Mouse (Mus musculus) adrenal gland (tissue): ENCODE data around the gene Ldhb.
"Not testable (repeated sequence)": the region's sequence is repeated elsewhere in the genome, so short reads cannot be mapped to it uniquely, and the experiment has no call there.

Source experiments
- intact Hi-C: fragments of 180-260 bp; cut with DNase I; formaldehyde crosslinking; loops from one replicate; pipeline ENCODE4 v1.15.1; 2025

Ldhb gene

DNA sequence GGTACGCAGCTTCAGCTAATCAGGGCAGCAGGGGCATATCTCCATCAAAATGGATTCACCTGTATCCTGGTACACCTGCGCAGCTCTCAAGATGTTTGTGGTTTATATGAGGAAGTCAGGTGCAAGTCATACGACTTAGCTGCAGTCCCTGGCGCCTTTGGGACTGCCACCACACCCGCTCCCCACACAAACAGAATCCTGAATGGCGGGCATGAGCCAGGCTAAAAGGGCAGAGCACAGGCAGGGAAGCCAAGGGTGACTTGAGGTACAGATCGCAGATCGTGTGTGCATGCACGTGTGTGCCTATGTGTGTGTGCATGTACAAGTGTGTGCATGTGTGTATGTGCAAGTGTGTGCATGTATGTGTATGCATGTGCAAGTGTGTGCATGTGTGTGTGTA is 7.6 kb upstream of the Ldhb start:
- intact Hi-C loops, result loop anchor here (5.0 to 10.0 kb wide), 2 partner anchors 38 to 131 kb away; partner anchors contain the start of genes Golt1b and Recql

DNA sequence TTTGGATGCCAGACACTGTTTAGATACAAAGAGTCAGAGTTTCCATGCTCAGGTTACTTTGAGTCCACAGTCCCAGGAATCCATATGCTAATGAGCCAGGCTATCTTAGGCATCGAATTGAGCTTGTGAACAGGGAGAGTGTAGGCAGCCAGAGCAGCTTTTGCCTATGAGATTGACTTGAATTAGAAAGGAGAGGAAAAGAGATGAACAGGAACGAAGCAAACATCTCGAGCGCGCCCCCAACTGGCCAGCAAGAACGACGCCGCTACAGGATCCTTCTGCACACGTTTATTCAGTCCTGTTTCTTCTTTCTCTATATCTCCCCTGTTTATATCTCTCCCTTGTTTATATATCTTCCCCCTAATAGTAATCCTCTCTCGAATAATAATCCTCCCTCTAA is 7.2 kb upstream of the Ldhb start:
- intact Hi-C loops, result loop anchor here (5.0 to 10.0 kb wide), 2 partner anchors 38 to 130 kb away; partner anchors contain the start of genes Golt1b and Recql

DNA sequence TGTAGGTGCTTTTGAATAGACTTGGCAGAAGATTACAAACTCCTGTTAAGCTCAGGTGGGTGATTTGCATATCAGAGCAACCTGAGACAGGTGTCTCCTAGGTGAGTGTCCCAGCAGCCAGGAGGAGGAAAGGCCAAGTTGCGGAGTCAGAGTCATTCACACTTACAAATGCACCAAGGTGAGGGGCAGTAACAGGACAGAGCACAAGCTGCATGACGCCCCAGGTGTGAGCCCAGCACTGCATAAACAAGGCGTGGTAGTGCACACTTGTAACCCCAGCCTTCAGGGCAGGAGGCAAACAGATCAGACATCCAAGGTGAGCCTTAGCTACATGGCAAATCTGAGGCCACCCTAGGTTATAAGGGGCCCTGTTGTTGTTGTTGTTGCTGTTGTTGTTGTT is 5.1 kb upstream of the Ldhb start:
- intact Hi-C loops, result loop anchor here (10.0 kb wide), 1 partner anchor 128 kb away; the partner anchor contains the start of genes Golt1b and Recql

DNA sequence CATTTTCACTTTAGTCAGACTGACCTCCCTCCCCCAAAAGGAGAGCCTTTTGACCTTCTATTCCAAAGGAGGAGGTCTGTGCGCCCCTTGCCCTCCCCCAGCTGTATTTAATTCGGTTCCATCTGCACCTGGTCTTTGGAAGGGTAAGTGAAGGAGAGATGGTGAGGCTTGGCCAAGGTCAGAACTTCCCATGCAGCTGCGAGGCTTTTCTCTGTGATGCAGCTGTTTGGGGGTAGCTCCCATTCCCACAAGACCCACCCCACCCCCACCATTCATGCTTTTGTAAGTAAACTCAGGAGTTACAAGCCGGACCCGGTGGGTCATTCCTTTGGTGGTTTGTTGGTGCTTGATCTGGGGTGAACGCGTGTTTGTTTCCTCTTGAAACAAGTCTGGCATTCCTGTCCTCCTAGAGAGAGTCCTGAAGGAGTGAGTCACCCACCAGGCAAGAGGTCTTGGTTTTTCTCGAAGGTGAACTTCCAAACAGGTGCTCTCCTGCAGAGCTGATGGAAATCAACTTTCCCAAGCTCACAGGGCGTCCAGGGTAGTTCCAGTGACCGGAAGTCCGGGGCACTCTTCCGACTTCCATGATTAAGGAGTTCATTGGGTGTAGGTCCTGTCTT is 3.9 kb upstream of the Ldhb start:
- intact Hi-C loops, result loop anchor here (10.0 kb wide), 1 partner anchor 127 kb away; the partner anchor contains the start of genes Golt1b and Recql

DNA sequence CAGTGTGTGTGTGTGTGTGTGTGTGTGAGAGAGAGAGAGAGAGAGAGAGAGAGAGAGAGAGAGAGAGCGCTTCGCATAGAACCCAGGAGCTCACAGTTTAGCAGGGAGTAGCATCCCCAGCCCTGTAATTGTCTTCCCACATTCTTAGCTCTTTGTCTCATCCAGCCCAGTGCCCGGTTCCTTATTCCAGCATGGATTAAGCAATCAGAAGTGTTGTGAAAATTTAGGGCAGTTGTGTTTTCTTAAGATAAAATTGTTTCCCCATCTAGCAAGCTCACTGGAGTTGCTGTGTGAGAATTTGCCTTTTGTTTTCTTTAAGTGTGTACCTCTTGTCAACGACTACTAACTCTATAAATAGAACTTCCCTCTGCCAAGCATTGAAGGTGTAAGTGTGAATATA is 906 bp upstream of the Ldhb start:
- intact Hi-C loops, result no loop called here

DNA sequence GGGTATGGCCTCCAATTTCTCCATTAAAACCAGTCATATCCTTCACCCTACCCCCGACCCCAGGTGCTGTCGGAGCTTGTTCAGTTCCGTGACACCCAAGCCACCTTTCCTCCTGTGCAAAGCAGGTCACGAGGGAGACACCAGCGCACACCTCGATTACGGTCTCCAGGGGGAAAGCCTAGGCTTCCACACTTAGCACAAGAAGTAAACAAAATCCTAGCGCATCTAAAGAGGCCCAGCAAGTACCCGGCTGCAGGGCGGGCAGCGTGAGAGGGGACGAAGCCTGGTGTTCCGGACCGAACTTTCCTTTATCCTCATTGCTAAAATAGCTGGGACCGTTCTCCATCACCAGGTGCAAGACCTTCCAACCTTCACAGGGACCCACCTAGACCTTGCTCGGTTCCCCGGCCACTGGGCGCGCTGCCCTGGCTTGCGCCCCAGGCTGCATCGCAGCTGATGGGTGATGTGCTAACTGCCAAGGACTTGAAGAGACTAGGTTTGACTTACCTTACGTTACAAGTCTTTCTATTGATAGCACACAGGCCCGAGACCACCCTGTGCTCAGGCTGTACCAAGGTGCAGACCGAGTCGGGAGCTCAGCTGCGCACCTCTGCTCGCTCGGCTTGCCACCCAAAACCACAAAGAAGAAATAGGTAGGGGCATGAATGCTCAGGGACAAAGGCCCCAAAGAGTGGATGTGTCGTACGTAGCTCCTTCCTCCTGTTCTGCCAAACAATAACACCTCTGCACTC is 548 bp downstream of the Ldhb start:
- intact Hi-C loops, result no loop called here

DNA sequence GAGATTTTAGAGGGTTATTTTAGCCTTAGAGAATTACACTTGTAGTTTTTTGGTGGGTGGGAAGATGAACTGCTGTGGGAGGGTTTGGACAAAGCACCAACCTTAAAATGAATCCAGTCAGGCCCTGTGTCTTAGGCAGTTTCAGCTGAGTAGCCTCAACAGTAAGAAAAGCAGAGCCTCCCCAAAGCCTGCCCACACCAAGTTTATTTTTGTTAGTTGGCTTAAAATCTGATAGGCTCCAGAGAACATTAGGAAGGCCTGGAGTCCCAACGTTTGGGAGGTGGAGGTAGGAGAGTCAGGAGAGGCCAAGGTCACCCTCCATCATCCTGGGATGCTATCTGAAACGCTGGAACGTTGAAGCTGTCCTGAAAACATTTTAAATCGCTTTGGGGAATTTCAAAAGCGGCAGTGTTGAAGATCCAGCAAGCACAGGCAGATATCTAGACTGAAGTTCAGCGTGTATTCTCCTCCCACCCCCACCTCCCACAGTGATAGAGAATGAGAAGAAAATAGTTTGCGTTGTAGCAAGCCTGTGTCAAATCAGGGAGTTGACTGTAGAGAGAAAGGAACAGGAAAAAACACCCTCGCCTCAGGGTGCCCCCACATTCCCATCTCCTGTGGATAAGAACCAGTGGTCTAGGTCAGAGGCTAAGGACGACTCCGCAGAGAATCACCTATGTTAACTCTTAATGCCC is 1.3 kb downstream of the Ldhb start:
- intact Hi-C loops, result no loop called here

DNA sequence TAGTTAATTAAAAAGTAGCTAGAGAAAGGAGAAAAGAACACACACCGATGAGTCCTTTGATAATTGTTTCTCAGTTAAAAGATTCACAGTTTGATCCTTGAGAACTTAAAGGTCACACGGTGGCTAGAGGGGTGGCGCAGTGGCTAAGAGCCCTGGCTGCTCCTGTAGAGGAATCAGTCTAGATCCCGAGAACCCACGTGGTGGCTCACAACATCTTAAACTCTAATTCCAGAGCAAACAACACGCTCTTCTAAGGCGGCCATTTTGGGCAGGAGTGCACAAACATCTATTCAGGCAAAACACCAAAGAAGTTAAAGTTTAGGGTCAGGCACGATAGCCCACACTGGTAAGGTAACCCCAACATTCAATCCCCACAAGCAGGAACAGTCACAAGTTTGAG is 4.2 kb downstream of the Ldhb start:
- intact Hi-C loops, result no loop called here

DNA sequence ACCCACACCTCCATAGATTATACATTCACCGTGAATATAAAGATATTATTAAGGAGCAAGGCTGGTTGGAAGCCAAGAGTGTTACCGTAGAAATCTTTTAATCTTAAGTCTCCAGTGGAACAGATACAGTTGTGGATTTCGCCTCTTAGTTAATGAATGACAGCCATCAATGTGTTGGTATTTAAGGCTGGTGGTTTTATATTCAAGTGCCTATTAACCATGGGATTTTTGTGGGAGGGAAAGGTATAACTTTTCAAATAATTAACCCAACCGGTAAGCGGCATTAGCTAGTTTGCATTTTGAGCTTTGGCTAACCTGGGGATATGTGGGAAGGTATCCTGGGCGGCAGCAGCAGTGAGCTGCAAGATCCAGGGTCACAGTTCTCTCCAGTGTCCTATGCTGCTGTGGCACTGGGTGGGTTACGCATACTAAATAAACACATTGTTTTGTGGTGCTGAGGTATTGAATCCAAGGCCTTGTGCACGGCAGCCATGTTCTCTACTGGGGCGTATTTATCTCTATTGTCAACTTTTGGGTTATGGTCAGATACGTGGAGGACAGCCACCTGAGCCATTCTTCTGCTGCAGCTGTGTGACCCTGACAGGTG is 5.1 kb downstream of the Ldhb start:
- intact Hi-C loops, result no loop called here

DNA sequence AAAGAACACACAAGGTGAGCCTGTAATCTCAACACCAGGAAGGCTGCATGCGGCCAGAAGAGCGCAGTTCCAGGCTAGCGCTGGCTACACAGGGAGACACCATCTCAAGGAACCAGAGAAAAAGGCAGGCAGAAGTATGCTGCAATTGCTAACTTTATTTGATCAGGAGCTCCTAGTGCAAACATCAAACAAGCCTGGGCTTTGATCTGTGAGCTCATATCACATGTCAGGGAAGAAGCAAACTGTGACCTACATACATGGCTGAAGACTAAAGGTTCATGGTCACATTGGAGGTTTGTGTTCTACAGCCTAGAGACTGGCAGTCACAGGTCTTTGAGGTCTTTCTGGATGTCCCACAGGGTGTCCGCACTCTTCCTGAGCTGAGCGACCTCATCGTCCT is 17.6 kb downstream of the Ldhb start:
- intact Hi-C loops, result not testable (repeated sequence)

DNA sequence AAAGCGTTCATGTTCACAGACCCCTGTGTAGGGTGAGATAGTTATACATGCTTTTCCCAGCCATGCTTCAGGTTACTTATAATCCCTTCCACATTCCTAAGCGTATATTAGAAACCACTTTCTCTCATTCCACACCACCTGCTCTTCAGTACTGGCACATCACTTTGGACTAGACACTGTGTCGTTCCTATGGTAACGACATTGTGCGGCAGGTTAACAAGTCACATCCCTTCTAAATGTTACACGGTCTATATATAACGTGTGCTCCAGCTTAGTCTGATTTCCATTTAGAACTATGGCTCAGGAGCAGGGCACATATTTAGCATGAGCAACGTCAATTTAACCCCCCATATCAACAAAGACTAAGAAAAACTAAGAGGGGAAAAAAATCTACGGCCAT is 20.1 kb downstream of the Ldhb start:
- intact Hi-C loops, result no loop called here

DNA sequence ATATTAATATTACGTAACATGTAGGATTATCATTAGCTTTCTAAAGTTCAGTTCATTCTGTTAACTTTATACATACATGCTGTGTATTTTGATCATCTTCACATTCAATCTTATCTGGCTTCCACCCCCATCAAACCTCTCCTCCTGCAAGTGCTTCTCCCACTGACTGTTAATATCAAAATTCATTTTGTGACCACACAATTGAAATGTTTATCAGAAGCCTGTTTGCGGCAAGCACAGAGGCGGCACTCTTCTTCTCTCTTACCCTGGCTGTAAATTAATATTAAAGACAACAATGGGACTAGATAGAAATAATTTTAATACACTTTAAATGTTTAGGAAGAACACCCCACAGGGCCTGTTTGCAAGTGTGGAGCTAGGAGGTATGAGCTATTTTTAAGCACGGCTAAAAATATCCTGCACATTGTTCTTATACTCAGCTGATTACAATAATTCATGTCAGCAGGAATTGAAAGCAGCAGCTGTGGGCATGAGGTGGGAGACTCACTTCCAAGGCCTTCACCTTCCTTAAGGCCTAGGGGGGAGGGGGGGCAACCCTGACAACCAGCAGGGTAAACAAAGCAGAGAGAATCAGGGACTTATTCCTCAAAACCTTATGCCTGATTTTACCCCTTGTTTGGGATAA is 22.2 kb downstream of the Ldhb start:
- intact Hi-C loops, result no loop called here

DNA sequence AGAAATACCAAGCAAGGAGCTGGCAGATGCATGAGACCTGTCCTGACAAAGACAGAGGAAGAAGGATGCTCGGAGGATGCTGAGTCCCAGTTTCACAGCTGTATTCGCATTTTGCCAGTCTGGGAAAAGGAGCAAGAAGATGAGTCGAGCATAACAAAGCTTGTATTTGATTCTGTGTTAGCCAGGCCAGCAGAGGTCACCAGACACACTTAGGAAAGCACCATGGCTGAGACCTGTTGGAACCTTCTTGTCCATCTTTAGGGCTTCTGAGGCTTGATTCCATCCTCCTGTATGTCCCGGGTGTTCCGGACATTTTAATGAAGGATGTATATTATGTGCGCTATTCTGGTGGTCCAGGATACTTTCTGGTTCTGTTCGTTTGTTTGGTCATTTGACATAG is 30.5 kb downstream of the Ldhb start:
- intact Hi-C loops, result loop anchor here (5.0 kb wide), 1 partner anchor 40 kb away; no protein-coding TSS in a partner anchor

DNA sequence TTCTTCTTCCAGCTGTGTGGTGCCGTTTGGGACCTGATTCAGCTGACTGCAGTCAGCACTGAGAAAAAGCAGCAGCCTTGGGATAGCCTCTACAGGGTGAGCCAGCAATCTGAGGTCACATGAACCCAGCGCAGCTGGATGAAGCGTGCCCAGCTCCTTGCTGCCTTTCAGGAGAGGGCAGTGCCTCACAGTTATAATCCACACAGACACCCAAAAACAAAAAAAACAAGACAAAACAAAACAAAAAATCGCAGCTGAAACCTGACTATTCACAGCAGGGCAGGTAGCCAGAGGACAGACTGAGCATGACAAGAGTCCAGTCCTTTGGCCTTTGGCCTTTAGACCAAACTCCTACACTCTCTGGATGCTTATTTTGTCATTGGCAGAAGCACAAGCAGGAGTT is 35.0 kb downstream of the Ldhb start, which contains the start of gene Gys2:
Gys2 (minus strand) TSS at position 309 of the 403 bp plus-strand sequence.
- intact Hi-C loops, result no loop called here

DNA sequence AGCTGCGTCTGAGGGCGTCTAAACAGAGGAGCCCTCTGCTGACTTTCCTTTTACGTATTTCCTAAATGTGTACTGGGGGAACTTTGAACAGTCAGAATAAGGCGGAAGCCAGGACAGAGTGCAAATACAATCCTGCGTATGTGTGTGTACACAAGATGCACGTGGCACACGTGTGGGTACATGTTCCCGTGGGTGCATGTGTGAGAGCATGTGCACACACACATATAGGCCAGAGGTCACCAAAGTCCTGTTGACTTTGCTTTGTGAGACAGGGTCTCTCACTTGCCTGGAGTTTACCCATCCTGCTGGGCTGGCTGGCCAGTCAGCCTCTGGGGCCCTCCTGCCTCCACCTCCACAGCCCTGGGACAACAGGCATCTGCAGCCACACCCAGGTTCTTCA is 36.6 kb downstream of the Ldhb start:
- intact Hi-C loops, result no loop called here

DNA sequence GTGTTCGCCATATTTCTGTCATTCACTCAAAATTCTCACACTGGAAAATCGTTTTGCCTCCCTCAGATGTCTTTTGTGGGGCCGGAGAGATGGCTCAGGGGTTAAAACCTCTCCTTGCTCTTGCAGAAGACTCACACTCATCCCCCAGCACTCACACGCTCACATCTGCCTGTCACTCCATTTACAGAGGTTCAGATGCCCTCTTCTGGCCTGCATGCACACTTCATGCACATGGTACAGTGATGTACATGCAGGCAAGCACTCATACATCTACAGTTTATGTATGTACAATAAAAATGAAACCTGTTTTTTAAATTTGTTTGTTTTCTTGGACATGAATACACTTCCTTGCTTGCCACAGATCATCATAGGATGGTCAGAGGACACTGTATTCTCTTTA is 38.2 kb downstream of the Ldhb start:
- intact Hi-C loops, result no loop called here

DNA sequence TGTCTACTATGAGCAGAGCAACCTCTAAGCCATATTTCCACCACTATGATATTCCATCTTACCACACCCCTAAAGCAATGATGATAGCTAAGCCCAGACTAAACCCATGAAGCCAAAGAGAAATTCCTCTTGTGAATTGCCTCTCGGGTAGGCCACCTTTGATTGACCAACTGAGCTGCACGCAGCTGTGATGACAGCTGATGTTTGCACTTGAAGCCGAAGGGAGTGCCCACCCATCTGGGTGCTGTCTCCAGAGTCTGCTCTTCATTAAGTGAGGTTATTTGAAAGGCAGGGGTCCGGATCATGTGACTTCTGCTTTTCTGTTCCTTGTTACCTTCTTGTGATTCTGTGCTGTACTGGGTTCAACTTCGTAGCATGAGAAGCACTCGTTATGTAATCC is 45.6 kb downstream of the Ldhb start:
- intact Hi-C loops, result no loop called here

DNA sequence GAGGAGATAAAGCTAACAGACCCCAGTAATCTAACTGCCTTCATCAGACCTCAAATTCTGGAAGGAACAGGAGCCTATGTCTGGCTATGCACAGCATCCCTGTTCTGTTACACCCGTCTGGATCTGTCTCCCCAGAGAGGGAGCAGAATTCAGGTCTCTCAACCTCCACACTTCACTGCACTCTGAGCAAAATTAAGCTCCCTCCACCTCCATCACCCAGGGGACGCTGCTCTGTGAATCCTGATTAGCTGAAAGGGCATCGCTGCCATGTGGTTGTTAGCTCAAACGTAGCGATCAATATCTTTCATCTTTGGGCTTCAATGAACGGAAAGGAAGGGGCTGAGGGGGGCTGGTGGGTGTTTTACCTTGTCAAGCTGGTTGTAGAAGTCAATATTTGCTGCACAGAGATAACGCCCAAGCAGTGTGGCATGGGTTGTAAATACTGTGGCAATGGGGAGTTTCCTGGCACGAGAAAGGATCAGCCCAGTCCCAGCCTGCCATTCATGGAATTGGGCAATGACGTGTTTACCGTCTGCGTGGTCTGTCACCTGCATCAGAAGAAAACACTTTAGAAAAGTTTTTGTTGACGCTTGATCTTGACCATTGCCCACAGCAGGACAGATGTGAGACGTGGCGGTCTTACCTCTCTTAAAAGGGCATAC is 48.6 kb downstream of the Ldhb start:
- intact Hi-C loops, result no loop called here

DNA sequence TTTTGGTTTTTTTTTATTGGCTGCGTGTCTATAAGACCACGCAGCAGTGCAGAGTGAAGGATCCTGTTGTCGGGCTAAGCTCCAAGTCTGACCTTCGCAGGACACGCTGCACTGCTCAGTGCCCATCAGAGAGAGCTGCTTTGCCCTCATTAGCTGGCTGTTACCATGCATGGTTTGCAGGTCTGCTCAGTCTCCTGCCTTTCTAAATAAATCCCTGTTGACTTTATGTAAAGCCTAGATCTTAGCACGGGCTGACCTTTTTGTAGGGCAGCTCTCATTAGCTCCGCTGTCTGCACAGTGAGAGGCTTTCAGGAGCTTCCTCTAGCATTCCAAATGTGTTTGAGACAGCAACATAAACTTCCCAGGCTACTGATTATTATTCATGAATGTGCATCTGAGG is 49.7 kb downstream of the Ldhb start:
- intact Hi-C loops, result no loop called here

DNA sequence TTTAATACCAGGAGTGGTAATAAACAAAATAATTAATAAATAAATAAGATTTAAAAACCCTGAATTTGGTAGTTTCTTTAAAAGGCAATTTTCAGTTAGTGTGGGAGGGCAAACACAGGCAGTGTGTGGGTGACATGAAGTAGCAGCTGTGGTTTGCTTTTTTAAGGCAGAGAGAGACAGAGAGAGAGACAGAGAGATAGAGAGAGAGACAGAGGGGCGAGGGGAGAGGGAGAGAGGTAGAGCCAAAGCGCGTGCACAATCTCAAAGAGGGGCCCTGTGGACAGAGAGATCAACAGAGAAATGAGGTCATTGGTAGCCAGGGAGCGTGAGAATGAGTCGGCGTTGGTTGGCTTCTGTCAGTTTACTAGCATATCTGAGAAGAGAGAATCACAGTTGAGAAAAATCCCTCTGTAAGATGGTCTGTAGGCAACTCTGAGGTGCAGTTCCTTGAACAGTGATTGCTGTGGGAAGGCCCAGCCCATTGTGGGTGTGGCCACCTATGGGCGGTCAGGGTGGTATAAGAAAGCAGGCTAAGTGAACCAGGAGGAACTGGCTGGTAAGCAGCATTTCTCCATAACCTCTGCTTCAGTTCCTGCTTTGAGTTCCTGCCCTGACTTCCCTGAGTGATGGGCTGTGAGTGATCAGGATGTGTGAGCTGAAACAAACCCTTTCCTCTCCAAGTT is 52.3 kb downstream of the Ldhb start:
- intact Hi-C loops, result no loop called here
